In the genomic region with DNA sequence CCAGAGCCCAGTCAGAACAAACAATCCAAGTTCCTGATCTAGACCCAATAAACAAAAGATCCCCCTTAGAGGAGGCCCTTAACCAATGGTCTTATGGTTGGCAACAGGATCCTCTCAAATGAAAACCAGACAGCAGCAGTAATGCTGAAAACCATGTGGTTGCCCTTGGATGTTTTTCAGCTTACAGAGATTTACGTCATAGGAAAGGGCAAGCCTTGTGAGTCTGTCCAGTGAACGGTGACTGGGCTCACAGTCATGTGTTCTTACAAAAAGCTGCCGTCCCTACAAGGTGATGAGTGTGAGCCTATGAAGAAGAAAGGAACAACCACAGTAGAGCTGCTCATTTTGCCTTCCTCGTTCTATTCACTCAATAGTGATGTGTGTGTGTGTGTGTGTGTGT, we compare ENCODE assay signal across 24 mouse cellular contexts. TPM values are rescaled to one million over a fixed set of nuclear protein-coding genes. Genes with fewer than 3 reads are reported as not detected.
A peak's percentile ranks its signal among the peaks of the same experiment; 100 is the strongest.
DNase-seq lines count a peak whose midpoint lies in the region; ATAC-seq and TF ChIP-seq lines count a peak whose summit lies in the region.
"Had no signal": no experiment of that assay in that cellular context is flagged by ENCODE, and none has a peak within 500 bp of the region (broad histone marks: within the 10 kb centered on the region; RNA-seq: fewer than 3 reads in every experiment).

No protein-coding gene starts in this region.

- no peaks in the 10 kb centered on the region; the same call in 1 of the 2 replicates for H3K36me3 ChIP-seq in kidney, adult 2 months (ENCODE audit: control insufficient read depth, insufficient read depth, low read length)
- no peaks in the 10 kb centered on the region for H3K36me3 ChIP-seq in hindbrain, embryonic 11.5 days (ENCODE audit: control insufficient read depth, insufficient read depth, low read length)
- peaks cover 3% of the 10 kb centered on the region for H3K36me3 ChIP-seq in hindbrain, embryonic 16.5 days (ENCODE audit: control insufficient read depth, insufficient read depth, low read length)

- H3K27me3 ChIP-seq in kidney, adult 2 months (replicated peaks; ENCODE audit: control insufficient read depth, insufficient read depth, low read length), result no peaks in the 10 kb centered on the region
- H3K27me3 ChIP-seq in hindbrain, embryonic 11.5 days (ENCODE audit: control insufficient read depth, insufficient read depth, low read length), result no peaks in the 10 kb centered on the region
- no peaks in the 10 kb centered on the region for H3K27me3 ChIP-seq in hindbrain, embryonic 16.5 days (replicated peaks; ENCODE audit: control insufficient read depth, insufficient read depth, low read length)
- H3K27me3 ChIP-seq: embryonic facial prominence, embryonic 13.5 days; heart, embryonic 15.5 days; hindbrain, embryonic 12.5 days had no signal

- TF ChIP-seq CTCF in kidney, adult 2 months (conservative IDR thresholded peaks at IDR 0.05; ENCODE audit: insufficient read depth, insufficient read length, low read depth, low read length), result no peak

- no peak overlapping the region for H3K4me3 ChIP-seq in kidney, adult 2 months (ENCODE audit: insufficient read depth, low read depth, low read length)
- H3K4me3 ChIP-seq in hindbrain, embryonic 11.5 days (ENCODE audit: low read depth, low read length), result no peak overlapping the region
- no peak overlapping the region for H3K4me3 ChIP-seq in hindbrain, embryonic 16.5 days (ENCODE audit: low read length)
- H3K4me3 ChIP-seq: embryonic facial prominence, embryonic 13.5 days; heart, embryonic 15.5 days; hindbrain, embryonic 12.5 days had no signal

- H3K9ac ChIP-seq in hindbrain, embryonic 11.5 days (ENCODE audit: low read depth, low read length), result no peak overlapping the region
- no peak overlapping the region for H3K9ac ChIP-seq in hindbrain, embryonic 16.5 days (ENCODE audit: low read depth, low read length)
- H3K9ac ChIP-seq: embryonic facial prominence, embryonic 13.5 days; heart, embryonic 15.5 days; hindbrain, embryonic 12.5 days had no signal

- WGBS in kidney, adult 2 months, result 62% methylated on average over 4 of the region's 4 CpGs
- WGBS in hindbrain, embryonic 11.5 days, result 90% methylated on average over 4 of the region's 4 CpGs
- 87% methylated on average over 4 of the region's 4 CpGs for WGBS in hindbrain, embryonic 16.5 days

- no peak overlapping the region for H3K4me2 ChIP-seq in hindbrain, embryonic 11.5 days (replicated peaks; ENCODE audit: low read depth, low read length)
- H3K4me2 ChIP-seq in hindbrain, embryonic 16.5 days (ENCODE audit: low read length), result no peak overlapping the region
- H3K4me2 ChIP-seq: embryonic facial prominence, embryonic 13.5 days; heart, embryonic 15.5 days; hindbrain, embryonic 12.5 days had no signal

- peak; percentile 10 for DNase-seq in kidney, adult 2 months
- DNase-seq in kidney, adult 9 months, result no peak
- DNase-seq in NIH3T3 (ENCODE audit: low read depth), result peak; percentile 91
- peak; percentile 32 for DNase-seq in adrenal gland, postnatal 14 days
- DNase-seq in hindbrain, embryonic 11.5 days (ENCODE audit: low spot score), result no peak
- DNase-seq: cerebellum, adult 11 months; cerebellum, adult 9-11 months; embryo, embryonic 11 days; gastrocnemius, postnatal 14 days; kidney, postnatal 14 days; layer of hippocampus, adult 9-11 months; liver; lung, adult 18-20 months; midbrain, embryonic 14.5 days; thymus, adult 2 months; thymus, postnatal 4 days had no signal

- no peak for ATAC-seq in hindbrain, embryonic 11.5 days (ENCODE audit: low FRiP score)
- ATAC-seq in hindbrain, embryonic 16.5 days, result no peak
- ATAC-seq: forebrain, embryonic 14.5 days; intestine, embryonic 16.5 days; lung, postnatal 0 days had no signal

- H3K9me3 ChIP-seq in hindbrain, embryonic 11.5 days (ENCODE audit: control insufficient read depth, low read length), result no peaks in the 10 kb centered on the region
- no peaks in the 10 kb centered on the region for H3K9me3 ChIP-seq in hindbrain, embryonic 16.5 days (ENCODE audit: control insufficient read depth, low read length)
- H3K9me3 ChIP-seq: embryonic facial prominence, embryonic 13.5 days; G1E; heart, embryonic 15.5 days; hindbrain, embryonic 12.5 days had no signal

- no peak for TF ChIP-seq POLR2A in kidney, adult 2 months (IDR thresholded peaks at IDR 0.05; ENCODE audit: low read depth, low read length)

- no peak overlapping the region; the same call in 1 of the 2 replicates for H3K27ac ChIP-seq in kidney, adult 2 months (ENCODE audit: insufficient read depth, low read depth, low read length)
- H3K27ac ChIP-seq in hindbrain, embryonic 11.5 days (ENCODE audit: low read depth, low read length), result no peak overlapping the region
- no peak overlapping the region for H3K27ac ChIP-seq in hindbrain, embryonic 16.5 days (ENCODE audit: low read depth, low read length)
- H3K27ac ChIP-seq: embryonic facial prominence, embryonic 13.5 days; heart, embryonic 15.5 days; hindbrain, embryonic 12.5 days had no signal

- no peaks in the 10 kb centered on the region for H3K4me1 ChIP-seq in kidney, adult 2 months (ENCODE audit: control insufficient read depth, insufficient read depth, low read length)
- no peaks in the 10 kb centered on the region; the same call in 1 of the 2 replicates for H3K4me1 ChIP-seq in hindbrain, embryonic 11.5 days (replicated peaks; ENCODE audit: control insufficient read depth, insufficient read depth, low read length)
- peaks cover 2% of the 10 kb centered on the region; the same call in 1 of the 2 replicates for H3K4me1 ChIP-seq in hindbrain, embryonic 16.5 days (ENCODE audit: control insufficient read depth, insufficient read depth, low read depth, low read length)

RNA-seq across cellular contexts. Expression of gene Cox11, which starts 22.7 kb away (rescaled TPM):
- 13.6 and 15.6 TPM in 2 replicates for polyA plus RNA-seq in kidney, adult 2 months (2012; rRNA removed)
- total RNA-seq in adrenal gland, postnatal 14 days (2021), result 23.4 and 26.0 TPM in 2 replicates
- 26.1 and 26.7 TPM in 2 replicates for polyA plus RNA-seq in hindbrain, embryonic 11.5 days (2014; fragmentation: Nextera tagmentation; extraction: Ambion mirVana)
- polyA plus RNA-seq in hindbrain, embryonic 16.5 days (2015; fragmentation: Nextera tagmentation; extraction: Ambion mirVana), result 36.9 and 38.8 TPM in 2 replicates

RNA-seq across cellular contexts. Expression of gene Stxbp4, which starts 22.8 kb away (rescaled TPM):
- 5.0 TPM in 2 replicates for polyA plus RNA-seq in kidney, adult 2 months (2012; rRNA removed)
- total RNA-seq in adrenal gland, postnatal 14 days (2021), result 7.4 and 8.7 TPM in 2 replicates
- 38.1 and 43.5 TPM in 2 replicates for polyA plus RNA-seq in hindbrain, embryonic 11.5 days (2014; fragmentation: Nextera tagmentation; extraction: Ambion mirVana)
- 14.4 and 18.6 TPM in 2 replicates for polyA plus RNA-seq in hindbrain, embryonic 16.5 days (2015; fragmentation: Nextera tagmentation; extraction: Ambion mirVana)

RNA-seq across cellular contexts. Expression of gene Tom1l1, which starts 27.5 kb away (rescaled TPM):
- 7.0 and 8.4 TPM in 2 replicates for polyA plus RNA-seq in kidney, adult 2 months (2012; rRNA removed)
- total RNA-seq in adrenal gland, postnatal 14 days (2021), result 39.5 and 46.0 TPM in 2 replicates
- polyA plus RNA-seq in hindbrain, embryonic 11.5 days (2014; fragmentation: Nextera tagmentation; extraction: Ambion mirVana), result 17.8 and 21.4 TPM in 2 replicates
- 26.1 and 26.5 TPM in 2 replicates for polyA plus RNA-seq in hindbrain, embryonic 16.5 days (2015; fragmentation: Nextera tagmentation; extraction: Ambion mirVana)

Comparison
In these comparisons a context has a peak if more than half of its experiments do, and no peak if none do; other contexts are left out.
1. DNase-seq: peak in kidney, adult 2 months (single experiment), NIH3T3 (single experiment) and adrenal gland, postnatal 14 days (single experiment); none in kidney, adult 9 months (single experiment) and hindbrain, embryonic 11.5 days (single experiment).